Mouse (Mus musculus): ENCODE measurements around the gene Tmem254b. TPM values are rescaled to one million over a fixed set of nuclear protein-coding genes. Genes with fewer than 3 reads are reported as not detected.

The Tmem254b gene
- 88.7 TPM for polyA plus RNA-seq (2017; shearing (Covaris generic))

GRCm38 (mm10) chr14:26206926-26207247 lies at the start of gene Tmem254b:
Gene Tmem254b, minus strand, starts transcription at chr14:26207041.

DNA sequence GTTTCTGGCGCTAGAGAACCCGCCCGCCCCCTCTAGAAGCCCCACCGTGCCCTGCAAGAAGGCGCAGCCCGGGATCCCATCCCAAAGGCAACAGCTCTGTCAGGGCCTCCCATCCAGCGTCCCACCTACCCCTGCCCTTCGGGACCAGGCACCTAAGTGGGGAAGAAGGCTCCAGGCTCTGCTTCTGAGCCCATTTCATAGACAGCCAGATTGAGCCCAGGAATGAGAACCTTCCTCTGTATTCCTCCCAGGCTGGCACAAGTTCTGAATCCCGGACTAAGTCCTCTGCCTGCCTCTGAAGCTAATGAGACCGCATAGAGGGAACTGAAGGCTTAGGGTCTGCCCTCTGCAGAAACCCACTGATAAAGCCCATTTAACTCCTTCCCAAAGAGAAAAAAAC lies 24.5 kb downstream of the Tmem254b start, which contains the start of gene Plac9b:
Gene Plac9b (minus strand): TSS at position 101 of the 400 bp plus-strand sequence.

Other genes starting within 250 kb of the Tmem254b start
- not detected for gene Duxbl1, start 228.5 kb downstream of the Tmem254b start, polyA plus RNA-seq (2017; shearing (Covaris generic))
- not detected for gene Gm9780, start 164.3 kb downstream of the Tmem254b start, polyA plus RNA-seq (2017; shearing (Covaris generic))
- 210 TPM for gene Tmem254c, start 139.7 kb downstream of the Tmem254b start, polyA plus RNA-seq (2017; shearing (Covaris generic))
- not detected for gene Cphx2, start 125.5 kb downstream of the Tmem254b start, polyA plus RNA-seq (2017; shearing (Covaris generic))
- not detected for gene Cphx3, start 124.7 kb downstream of the Tmem254b start, polyA plus RNA-seq (2017; shearing (Covaris generic))
- gene Duxbl2, start 88.7 kb downstream of the Tmem254b start, polyA plus RNA-seq (2017; shearing (Covaris generic)) = not detected
- not detected for gene Plac9b, start 24.6 kb downstream of the Tmem254b start, polyA plus RNA-seq (2017; shearing (Covaris generic))
- not detected for gene Duxbl3, start 50.9 kb upstream of the Tmem254b start, polyA plus RNA-seq (2017; shearing (Covaris generic))